Mouse (Mus musculus) right cerebral cortex, postnatal 14 days (tissue): ENCODE data around the gene Cpox.

Experiments
- DNase-seq: peaks from one replicate; pipeline ENCODE4 v3.0.0; 2022

The Cpox gene

GRCm38 (mm10) chr16:58671212-58671985 lies 1.3 kb downstream of the Cpox start:
- no peak for DNase-seq

- no peak for DNase-seq
Measured at GRCm38 (mm10) chr16:58672396-58672795, 2.3 kb downstream of the Cpox start.

- DNase-seq = no peak
Measured at GRCm38 (mm10) chr16:58673811-58674410, 3.8 kb downstream of the Cpox start.

GRCm38 (mm10) chr16:58675256-58675655 lies 5.2 kb downstream of the Cpox start:
- DNase-seq = no peak

- no peak for DNase-seq
Measured at GRCm38 (mm10) chr16:58676156-58676555, 6.1 kb downstream of the Cpox start.

- no peak for DNase-seq
Measured at GRCm38 (mm10) chr16:58676633-58677032, 6.5 kb downstream of the Cpox start.

GRCm38 (mm10) chr16:58677491-58677890 lies 7.4 kb downstream of the Cpox start:
- DNase-seq = no peak

GRCm38 (mm10) chr16:58678660-58679059 lies 8.6 kb downstream of the Cpox start:
- no peak for DNase-seq

- DNase-seq = no peak
Measured at GRCm38 (mm10) chr16:58682046-58682445, 12.0 kb downstream of the Cpox start.

GRCm38 (mm10) chr16:58682870-58683269 lies 12.8 kb downstream of the Cpox start:
- no peak for DNase-seq

GRCm38 (mm10) chr16:58683911-58684310 lies 13.8 kb downstream of the Cpox start:
- DNase-seq = no peak

GRCm38 (mm10) chr16:58684537-58684936 lies 14.4 kb downstream of the Cpox start:
- no peak for DNase-seq

GRCm38 (mm10) chr16:58685548-58686537 lies 15.8 kb downstream of the Cpox start:
- DNase-seq = no peak

GRCm38 (mm10) chr16:58688534-58688933 lies 18.4 kb downstream of the Cpox start:
- no peak for DNase-seq

GRCm38 (mm10) chr16:58689555-58690169 lies 19.6 kb downstream of the Cpox start:
- no peak for DNase-seq

GRCm38 (mm10) chr16:58690322-58690732 lies 20.2 kb downstream of the Cpox start:
- no peak for DNase-seq

- no peak for DNase-seq
Measured at GRCm38 (mm10) chr16:58694091-58694490, 24.0 kb downstream of the Cpox start.

- DNase-seq = no peak
Measured at GRCm38 (mm10) chr16:58696796-58697195, 26.7 kb downstream of the Cpox start.

GRCm38 (mm10) chr16:58697261-58697660 lies 27.2 kb downstream of the Cpox start:
- no peak for DNase-seq

- no peak for DNase-seq
Measured at GRCm38 (mm10) chr16:58700174-58700573, 30.1 kb downstream of the Cpox start.

- no peak for DNase-seq
Measured at GRCm38 (mm10) chr16:58700816-58701424, 30.8 kb downstream of the Cpox start.

GRCm38 (mm10) chr16:58701779-58702178 lies 31.7 kb downstream of the Cpox start:
- no peak for DNase-seq
